Mouse (Mus musculus) kidney, embryonic 16.5 days (tissue): ENCODE measurements around the gene Mfrp. TPM values are rescaled to one million over a fixed set of nuclear protein-coding genes. Genes with fewer than 3 reads are reported as not detected.

Experiments
- ATAC-seq: fragments of 200-750 bp; cut with Nextera tagmentation; 2 replicates; pipeline ENCODE4 v1.8.0; 2017; ENCODE audit warnings: moderate TSS enrichment; ENCODE audit not compliant: low FRiP score, low TSS enrichment
- H3K27ac ChIP-seq: fragments of 300-500 bp; sonication (generic); 2 replicates; pipeline ENCODE4 v1.5.1; 2014; ENCODE audit warnings: low read length
- H3K27me3 ChIP-seq: fragments of 300-500 bp; sonication (generic); 2 replicates; pipeline ENCODE4 v1.6.1; 2014; ENCODE audit warnings: low read length, control low read depth, mixed read lengths; ENCODE audit not compliant: insufficient read depth
- H3K36me3 ChIP-seq: fragments of 300-500 bp; sonication (generic); 2 replicates; pipeline ENCODE4 v1.6.1; 2014; ENCODE audit warnings: low read length, control low read depth, mixed read lengths; ENCODE audit not compliant: insufficient read depth
- H3K4me1 ChIP-seq: fragments of 300-500 bp; sonication (generic); 2 replicates; pipeline ENCODE4 v1.6.1; 2014; ENCODE audit warnings: low read length, control low read depth, mixed read lengths; ENCODE audit not compliant: insufficient read depth
- H3K4me2 ChIP-seq: fragments of 300-500 bp; sonication (generic); replicated peaks from 2 replicates; pipeline ENCODE4 v1.6.1; 2014; ENCODE audit warnings: low read depth, low read length
- H3K4me3 ChIP-seq: fragments of 300-500 bp; sonication (generic); 2 replicates; pipeline ENCODE4 v1.5.1; 2014; ENCODE audit warnings: mild to moderate bottlenecking, low read length
- H3K9ac ChIP-seq: fragments of 300-500 bp; sonication (generic); replicated peaks from 2 replicates; pipeline ENCODE4 v1.6.1; 2014; ENCODE audit warnings: low read length
- H3K9me3 ChIP-seq: fragments of 300-500 bp; sonication (generic); 2 replicates; pipeline ENCODE4 v1.6.1; 2016; ENCODE audit warnings: low read length, control low read depth
- WGBS: fragments of 180-500 bp; shearing (Covaris S2); extraction: QIAGEN DNeasy Blood & Tissue Kit; methylation state at CpG from one replicate; pipeline ENCODE4 v1.1.7; 2014; 5-methylcytosine and 5-hydroxymethylcytosine counted together
- polyA plus RNA-seq: library from polyadenylated mRNA; unstranded; fragments of >200 nt; fragmentation: Nextera tagmentation; extraction: Ambion mirVana; gene quantifications from 2 replicates; pipeline ENCODE4 v1.2.1, GENCODE M21; 2015

The Mfrp gene
- 0.10 and 0.25 TPM in 2 replicates for polyA plus RNA-seq

- 0 out of 2 replicates have a peak, but pooled peaks have one; percentile 29 for ATAC-seq
- no peak within 1 kb of the TSS for H3K4me2 ChIP-seq
- H3K4me3 ChIP-seq, result no peak within 1 kb of the TSS
- WGBS, result 38% methylated on average over 9 of the region's 9 CpGs
- no peak within 1 kb of the TSS for H3K27ac ChIP-seq
- H3K9me3 ChIP-seq, result no peaks in the 10 kb centered on the region
- no peaks in the 10 kb centered on the region for H3K27me3 ChIP-seq
- H3K4me1 ChIP-seq, result peaks cover 21% of the 10 kb centered on the region
- H3K9ac ChIP-seq, result no peak within 1 kb of the TSS
- peaks cover 11% of the 10 kb centered on the region for H3K36me3 ChIP-seq
Observed at GRCm38 (mm10) chr9:44101490-44101889, at the start of gene Mfrp. Mfrp (plus strand) TSS chr9:44101729.

- 69% methylated on average over 3 of the region's 3 CpGs for WGBS
- Histone ChIP-seq H3K36me3 (no peaks in the 10 kb centered on the region), H3K27me3 (no peaks in the 10 kb centered on the region), H3K27ac (no peak overlapping the region), H3K9me3 (no peaks in the 10 kb centered on the region; the same call in 1 of the 2 replicates), H3K9ac (no peak overlapping the region), H3K4me2 (no peak overlapping the region), H3K4me1 (no peaks in the 10 kb centered on the region), H3K4me3 (no peak overlapping the region)
- no peak for ATAC-seq
Observed at GRCm38 (mm10) chr9:44052855-44053254, 48.7 kb upstream of the Mfrp start.

GRCm38 (mm10) chr9:44053936-44054335, 47.6 kb upstream of the Mfrp start:
- H3K4me1 ChIP-seq, result no peaks in the 10 kb centered on the region
- WGBS, result 73% methylated on average over 1 of the region's 1 CpGs
- H3K27me3 ChIP-seq, result no peaks in the 10 kb centered on the region
- no peak overlapping the region for H3K27ac ChIP-seq
- H3K36me3 ChIP-seq, result no peaks in the 10 kb centered on the region
- no peak overlapping the region for H3K4me3 ChIP-seq
- ATAC-seq, result no peak
- H3K4me2 ChIP-seq, result no peak overlapping the region
- H3K9ac ChIP-seq, result no peak overlapping the region
- no peaks in the 10 kb centered on the region; the same call in 1 of the 2 replicates for H3K9me3 ChIP-seq

- Histone ChIP-seq H3K4me2 (no peak overlapping the region), H3K4me1 (no peaks in the 10 kb centered on the region), H3K36me3 (no peaks in the 10 kb centered on the region), H3K9ac (no peak overlapping the region), H3K4me3 (no peak overlapping the region), H3K27me3 (no peaks in the 10 kb centered on the region), H3K9me3 (no peaks in the 10 kb centered on the region; the same call in 1 of the 2 replicates), H3K27ac (no peak overlapping the region)
- WGBS, result 80% methylated on average over 6 of the region's 6 CpGs
- no peak for ATAC-seq
Observed at GRCm38 (mm10) chr9:44058606-44059005, 42.9 kb upstream of the Mfrp start.

GRCm38 (mm10) chr9:44065177-44065576, 36.4 kb upstream of the Mfrp start:
- H3K4me3 ChIP-seq, result no peak overlapping the region
- no peak for ATAC-seq
- 52% methylated on average over 1 of the region's 1 CpGs for WGBS
- H3K4me2 ChIP-seq, result no peak overlapping the region
- H3K9me3 ChIP-seq, result no peaks in the 10 kb centered on the region
- H3K4me1 ChIP-seq, result peaks cover 9% of the 10 kb centered on the region
- no peaks in the 10 kb centered on the region for H3K27me3 ChIP-seq
- no peak overlapping the region for H3K9ac ChIP-seq
- no peaks in the 10 kb centered on the region for H3K36me3 ChIP-seq
- H3K27ac ChIP-seq, result no peak overlapping the region

- no peaks in the 10 kb centered on the region for H3K9me3 ChIP-seq
- WGBS, result 0% methylated on average over 37 of the region's 38 CpGs
- peak within 1 kb of the TSS; percentile 79 for H3K4me2 ChIP-seq
- H3K9ac ChIP-seq, result peak within 1 kb of the TSS; percentile 67
- ATAC-seq, result peak; percentile 96
- peaks cover 23% of the 10 kb centered on the region for H3K4me1 ChIP-seq
- H3K27me3 ChIP-seq, result no peaks in the 10 kb centered on the region
- H3K27ac ChIP-seq, result no peak within 1 kb of the TSS
- no peaks in the 10 kb centered on the region for H3K36me3 ChIP-seq
- peak within 1 kb of the TSS; percentile 50 for H3K4me3 ChIP-seq
Observed at GRCm38 (mm10) chr9:44066785-44067225, 34.7 kb upstream of the Mfrp start, which contains the start of gene Usp2. Usp2 (plus strand) TSS chr9:44067021.

- ATAC-seq, result peak; percentile 36
- WGBS, result 5% methylated on average over 15 of the region's 15 CpGs
- H3K4me3 ChIP-seq, result peak overlapping the region; percentile 50
Observed at GRCm38 (mm10) chr9:44067241-44067959, 34.1 kb upstream of the Mfrp start.

GRCm38 (mm10) chr9:44067960-44068330, 33.6 kb upstream of the Mfrp start:
- WGBS, result 73% methylated on average over 6 of the region's 6 CpGs
- peak overlapping the region; percentile 79; the same call in 1 of the 2 replicates for H3K4me2 ChIP-seq
- no peaks in the 10 kb centered on the region for H3K9me3 ChIP-seq
- H3K27ac ChIP-seq, result no peak overlapping the region
- no peak for ATAC-seq
- no peaks in the 10 kb centered on the region for H3K27me3 ChIP-seq
- no peak overlapping the region for H3K4me3 ChIP-seq
- H3K9ac ChIP-seq, result no peak overlapping the region
- H3K4me1 ChIP-seq, result peaks cover 31% of the 10 kb centered on the region
- no peaks in the 10 kb centered on the region for H3K36me3 ChIP-seq

More at GRCm38 (mm10) chr9:44067241-44067959, 34.1 kb upstream of the Mfrp start:
- Histone ChIP-seq H3K27me3 (no peaks in the 10 kb centered on the region), H3K27ac (no peak overlapping the region), H3K4me2 (peak overlapping the region; percentile 79), H3K4me1 (peaks cover 29% of the 10 kb centered on the region), H3K36me3 (no peaks in the 10 kb centered on the region), H3K9ac (peak overlapping the region; percentile 67), H3K9me3 (no peaks in the 10 kb centered on the region)

GRCm38 (mm10) chr9:44069252-44069651, 32.3 kb upstream of the Mfrp start:
- ATAC-seq, result no peak
- no peak overlapping the region for H3K4me3 ChIP-seq
- no peak overlapping the region for H3K27ac ChIP-seq
- H3K4me2 ChIP-seq, result no peak overlapping the region
- WGBS, result 14% methylated on average over 7 of the region's 7 CpGs
- H3K4me1 ChIP-seq, result peaks cover 31% of the 10 kb centered on the region
- no peak overlapping the region for H3K9ac ChIP-seq
- no peaks in the 10 kb centered on the region for H3K27me3 ChIP-seq
- H3K9me3 ChIP-seq, result no peaks in the 10 kb centered on the region
- H3K36me3 ChIP-seq, result no peaks in the 10 kb centered on the region

GRCm38 (mm10) chr9:44070113-44070843, 31.3 kb upstream of the Mfrp start:
- Histone ChIP-seq H3K36me3 (no peaks in the 10 kb centered on the region), H3K4me1 (peaks cover 35% of the 10 kb centered on the region), H3K9ac (no peak overlapping the region), H3K9me3 (no peaks in the 10 kb centered on the region), H3K27ac (no peak overlapping the region), H3K4me3 (no peak overlapping the region), H3K4me2 (no peak overlapping the region), H3K27me3 (no peaks in the 10 kb centered on the region)
- WGBS, result 57% methylated on average over 14 of the region's 14 CpGs
- ATAC-seq, result no peak
